Mouse (Mus musculus): ENCODE measurements around the gene Gm2000. TPM values are rescaled to one million over a fixed set of nuclear protein-coding genes. Genes with fewer than 3 reads are reported as not detected.

Gm2000 gene
- total RNA-seq (2023): 100 to 1,000 TPM; 409 to 425 TPM

DNA sequence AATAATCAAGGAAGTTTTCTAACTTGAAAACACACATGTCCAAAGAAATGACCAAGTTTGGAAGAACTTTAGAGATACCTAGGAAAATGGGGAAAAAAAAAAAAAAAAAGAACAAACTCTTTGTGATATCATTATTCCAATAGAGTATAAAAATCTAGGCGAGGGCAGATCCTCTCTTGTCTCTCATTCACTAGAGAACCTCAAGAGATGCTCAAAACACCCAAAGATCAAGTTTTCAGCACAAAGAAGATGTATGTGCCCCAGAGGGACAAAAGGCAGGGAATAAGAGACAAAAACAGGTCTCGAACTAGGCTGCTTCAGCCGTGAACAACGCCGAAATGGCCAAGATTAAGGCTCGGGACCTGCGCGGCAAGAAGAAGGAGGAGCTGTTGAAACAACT, at the start of gene Gm2000:
TSS of gene Gm2000 (plus strand) at position 301 of the 400 bp plus-strand sequence.

Other genes starting within 250 kb of the Gm2000 start
- not detected for gene Fam163a, start 161.0 kb upstream of the Gm2000 start, total RNA-seq (2023)
- gene Tdrd5, start 62.4 kb upstream of the Gm2000 start, total RNA-seq (2023): not detected
- not detected for gene Nphs2, start 55.3 kb upstream of the Gm2000 start, total RNA-seq (2023)
- 1 to 10 TPM in 1 of 2 experiments, under 1 TPM in 1; 0.60 to 1.9 TPM for gene Axdnd1, start 55.1 kb downstream of the Gm2000 start, total RNA-seq (2023)
- 100 to 1,000 TPM; 152 to 173 TPM for gene Soat1, start 108.3 kb downstream of the Gm2000 start, total RNA-seq (2023)
- 10 to 100 TPM; 22.5 to 24.9 TPM for gene Gm10031, start 158.0 kb downstream of the Gm2000 start, total RNA-seq (2023)
- gene Abl2, start 192.7 kb downstream of the Gm2000 start, total RNA-seq (2023): 10 to 100 TPM; 11.5 to 14.0 TPM